Mouse (Mus musculus) liver, postnatal 0 days (tissue): ENCODE data around the gene Fam102b. TPM values are rescaled to one million over a fixed set of nuclear protein-coding genes. Genes with fewer than 3 reads are reported as not detected.

Source experiments
- ATAC-seq: fragments of 200-750 bp; cut with Nextera tagmentation; 2 replicates; pipeline ENCODE4 v1.8.0; 2017; ENCODE audit warnings: mild to moderate bottlenecking, moderate library complexity
- DNase-seq: peaks from one replicate; pipeline ENCODE4 v3.0.0-alpha.2; 2016
- H3K27ac ChIP-seq: fragments of 300-500 bp; sonication (generic); 2 replicates; pipeline ENCODE4 v1.5.1; 2014; ENCODE audit warnings: antibody characterized with exemption, moderate library complexity, mild to moderate bottlenecking, low read depth
- H3K27me3 ChIP-seq: fragments of 300-500 bp; sonication (generic); 2 replicates; pipeline ENCODE4 v1.6.1; 2014; ENCODE audit warnings: low read length, control low read depth, mixed read lengths; ENCODE audit not compliant: insufficient read depth
- H3K36me3 ChIP-seq: fragments of 300-500 bp; sonication (generic); replicated peaks from 2 replicates; pipeline ENCODE4 v1.6.1; 2014; ENCODE audit warnings: mild to moderate bottlenecking, control low read depth, low read length, moderate library complexity, mixed read lengths; ENCODE audit not compliant: insufficient read depth
- H3K4me1 ChIP-seq: fragments of 300-500 bp; sonication (generic); 2 replicates; pipeline ENCODE4 v1.6.1; 2014; ENCODE audit warnings: antibody characterized with exemption, mild to moderate bottlenecking, control low read depth; ENCODE audit not compliant: insufficient read depth
- H3K4me2 ChIP-seq: fragments of 300-500 bp; sonication (generic); 2 replicates; pipeline ENCODE4 v1.6.1; 2014; ENCODE audit warnings: low read depth, mild to moderate bottlenecking, low read length, moderate library complexity, mixed read lengths
- H3K4me3 ChIP-seq: fragments of 300-500 bp; sonication (generic); 2 replicates; pipeline ENCODE4 v1.5.1; 2014; ENCODE audit warnings: low read depth, low read length
- H3K9ac ChIP-seq: fragments of 300-500 bp; sonication (generic); replicated peaks from 2 replicates; pipeline ENCODE4 v1.6.1; 2014; ENCODE audit warnings: mild to moderate bottlenecking, moderate library complexity
- H3K9me3 ChIP-seq: fragments of 300-500 bp; sonication (generic); 2 replicates; pipeline ENCODE4 v1.6.1; 2016; ENCODE audit warnings: mild to moderate bottlenecking, control low read depth, low read length, mixed read lengths
- CTCF ChIP-seq: sonication (generic); IDR thresholded peaks from 2 replicates; pipeline ENCODE4 v1.5.1; 2016; ENCODE audit warnings: antibody characterized with exemption, low read depth
- EP300 ChIP-seq: IDR thresholded peaks from 2 replicates; pipeline ENCODE4 v1.6.1; 2016; ENCODE audit warnings: antibody characterized with exemption, low read depth, mild to moderate bottlenecking
- WGBS: fragments of 180-500 bp; shearing (Covaris S2); extraction: QIAGEN DNeasy Blood & Tissue Kit; methylation state at CpG from one replicate; pipeline ENCODE4 v1.1.7; 2014; ENCODE audit not compliant: insufficient replicate concordance; 5-methylcytosine and 5-hydroxymethylcytosine counted together
- polyA plus RNA-seq: library from polyadenylated mRNA; unstranded; fragments of >200 nt; fragmentation: Nextera tagmentation; extraction: Ambion mirVana; gene quantifications from 2 replicates; pipeline ENCODE4 v1.2.1, GENCODE M21; 2015

Fam102b gene
- polyA plus RNA-seq, 1 experiment from 2014 or later, result 2.2 TPM

DNA sequence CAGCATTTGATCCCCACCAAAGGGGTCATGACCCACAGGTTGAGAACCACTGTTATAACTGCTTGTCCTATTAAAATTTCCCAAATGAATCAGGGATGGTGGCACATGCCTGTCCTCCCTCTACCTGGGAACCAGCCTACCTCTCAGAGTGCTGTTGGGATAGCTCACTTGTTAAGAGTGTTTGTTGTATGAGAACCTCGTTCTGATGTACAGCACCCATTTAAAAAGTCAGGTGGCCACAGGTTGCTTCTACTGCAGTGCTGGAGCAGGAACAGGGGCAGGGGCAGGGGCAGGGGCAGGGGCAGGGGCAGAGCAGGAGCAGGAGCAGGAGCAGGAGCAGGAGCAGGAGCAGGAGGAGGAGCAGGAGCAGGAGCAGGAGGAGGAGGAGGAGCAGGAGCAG is 28.2 kb downstream of the Fam102b start:
- Histone ChIP-seq H3K9me3 (no peaks in the 10 kb centered on the region), H3K4me3 (no peak overlapping the region), H3K9ac (no peak overlapping the region), H3K27ac (no peak overlapping the region), H3K4me1 (peaks cover 3% of the 10 kb centered on the region; the same call in 1 of the 2 replicates), H3K36me3 (no peaks in the 10 kb centered on the region), H3K4me2 (no peak overlapping the region), H3K27me3 (no peaks in the 10 kb centered on the region)
- 47% methylated on average over 1 of the region's 1 CpGs for WGBS
- DNase-seq, result no peak
- no peak for ATAC-seq
- TF ChIP-seq CTCF (no peak), EP300 (no peak)

DNA sequence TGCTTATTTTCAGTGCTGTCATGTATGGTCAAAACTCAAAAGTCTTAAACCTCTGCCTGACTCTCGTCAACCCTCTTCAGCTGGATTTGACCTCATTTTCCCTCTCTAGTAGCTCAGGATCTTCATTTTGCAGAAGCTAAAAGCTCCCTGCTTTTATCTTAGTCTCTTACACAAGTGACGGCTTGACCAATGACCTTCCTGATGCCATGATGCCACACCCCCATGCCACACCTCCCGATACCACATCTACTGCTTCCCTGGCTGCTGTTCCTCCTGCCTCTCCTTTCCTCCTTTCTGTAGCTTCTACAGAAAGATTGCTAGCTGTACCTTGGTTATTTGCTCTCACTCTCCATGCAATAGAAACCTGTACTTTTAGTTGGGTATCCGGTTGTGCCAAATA is 29.6 kb downstream of the Fam102b start:
- H3K4me2 ChIP-seq, result peak overlapping the region; percentile 61
- no peak overlapping the region for H3K9ac ChIP-seq
- DNase-seq (peak; percentile 47), ATAC-seq (peak; percentile 44)
- no peaks in the 10 kb centered on the region for H3K27me3 ChIP-seq
- no peak for TF ChIP-seq CTCF
- TF ChIP-seq EP300, result no peak
- H3K27ac ChIP-seq, result no peak overlapping the region
- 32% methylated on average over 4 of the region's 4 CpGs for WGBS
- no peaks in the 10 kb centered on the region for H3K36me3 ChIP-seq
- H3K9me3 ChIP-seq, result no peaks in the 10 kb centered on the region
- peaks cover 3% of the 10 kb centered on the region; the same call in 1 of the 2 replicates for H3K4me1 ChIP-seq
- peak overlapping the region; percentile 21 for H3K4me3 ChIP-seq

- Histone ChIP-seq H3K4me3 (peak overlapping the region; percentile 21), H3K4me1 (peaks cover 3% of the 10 kb centered on the region; the same call in 1 of the 2 replicates), H3K27me3 (no peaks in the 10 kb centered on the region), H3K9me3 (no peaks in the 10 kb centered on the region), H3K36me3 (no peaks in the 10 kb centered on the region), H3K4me2 (peak overlapping the region; percentile 61), H3K9ac (no peak overlapping the region), H3K27ac (no peak overlapping the region)
- DNase-seq (peak; percentile 26), ATAC-seq (peak; percentile 76)
- WGBS, result 28% methylated on average over 11 of the region's 11 CpGs
- peak; percentile 17; the same call in 1 of the 2 replicates for TF ChIP-seq EP300
- TF ChIP-seq CTCF, result no peak
These were observed 30.1 kb downstream of the Fam102b start for GRCm38 (mm10) chr3:108997284-108997683.

DNA sequence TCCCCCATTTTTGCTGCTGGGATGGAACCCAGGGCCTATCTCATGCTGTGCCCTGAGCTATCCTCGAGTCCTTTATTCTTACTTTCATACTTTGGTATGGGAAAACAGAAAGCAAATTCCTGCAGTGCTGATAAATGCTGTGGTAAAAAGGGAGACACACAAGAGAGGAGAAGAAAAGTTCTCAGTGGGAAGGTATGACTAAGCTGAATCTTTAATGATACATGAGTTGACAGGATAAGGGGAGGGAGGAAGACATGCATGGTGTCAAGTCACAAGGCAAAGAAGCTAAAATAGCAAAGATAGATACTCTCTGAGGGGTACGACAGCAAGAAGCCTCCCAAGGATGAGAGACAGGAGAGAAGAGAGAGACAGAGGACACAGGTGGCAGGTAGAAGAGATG is 32.0 kb downstream of the Fam102b start:
- DNase-seq, result no peak
- 50% methylated on average over 2 of the region's 2 CpGs for WGBS
- no peak for ATAC-seq
- Histone ChIP-seq H3K4me3 (no peak overlapping the region), H3K4me2 (no peak overlapping the region), H3K36me3 (no peaks in the 10 kb centered on the region), H3K9ac (no peak overlapping the region), H3K27ac (no peak overlapping the region), H3K9me3 (no peaks in the 10 kb centered on the region), H3K4me1 (peaks cover 3% of the 10 kb centered on the region; the same call in 1 of the 2 replicates), H3K27me3 (no peaks in the 10 kb centered on the region)
- no peak for TF ChIP-seq EP300
- no peak for TF ChIP-seq CTCF

- H3K9ac ChIP-seq, result no peak overlapping the region
- no peak for DNase-seq
- no peaks in the 10 kb centered on the region for H3K9me3 ChIP-seq
- H3K27ac ChIP-seq, result no peak overlapping the region
- peaks cover 3% of the 10 kb centered on the region; the same call in 1 of the 2 replicates for H3K4me1 ChIP-seq
- WGBS, result 51% methylated on average over 2 of the region's 2 CpGs
- no peak overlapping the region for H3K4me3 ChIP-seq
- no peak for ATAC-seq
- TF ChIP-seq CTCF (no peak), EP300 (no peak)
- H3K36me3 ChIP-seq, result no peaks in the 10 kb centered on the region
- no peak overlapping the region for H3K4me2 ChIP-seq
- H3K27me3 ChIP-seq, result no peaks in the 10 kb centered on the region
These were observed 32.9 kb downstream of the Fam102b start for GRCm38 (mm10) chr3:108994477-108994876.

GRCm38 (mm10) chr3:108989971-108990548 is 37.3 kb downstream of the Fam102b start:
- TF ChIP-seq CTCF (no peak), EP300 (no peak)
- Histone ChIP-seq H3K9ac (no peak overlapping the region), H3K4me1 (no peaks in the 10 kb centered on the region), H3K9me3 (no peaks in the 10 kb centered on the region), H3K27ac (no peak overlapping the region), H3K4me2 (no peak overlapping the region), H3K27me3 (no peaks in the 10 kb centered on the region), H3K36me3 (no peaks in the 10 kb centered on the region), H3K4me3 (no peak overlapping the region)
- DNase-seq, result no peak
- 67% methylated on average over 9 of the region's 9 CpGs for WGBS
- ATAC-seq, result no peak
